In genomic region chr10:117479721-117480455, GRCm38 (mm10) we compare ENCODE assay signal across 27 mouse cellular contexts.
"Had no signal": no experiment of that assay in that cellular context is flagged by ENCODE, and none has a peak within 500 bp of the region (broad histone marks: within the 10 kb centered on the region; RNA-seq: fewer than 3 reads in every experiment).

No protein-coding gene starts in this region.

- DNase-seq: cerebellum, adult 8-10 months; cerebellum, adult 9-10 months; cerebellum, adult 9-11 months; cerebellum, postnatal 10 days; cerebellum, postnatal 14 days; cerebellum, postnatal 25 days; cerebellum, postnatal 36 days; embryo, embryonic 11 days; gastrocnemius, adult 2 months; gastrocnemius, postnatal 10 days; gastrocnemius, postnatal 14 days; gastrocnemius, postnatal 25 days; gastrocnemius, postnatal 36 days; heart, adult 18-20 months; heart, adult 2 months had no signal

- H3K36me3 ChIP-seq: embryonic facial prominence, embryonic 10.5 days; embryonic facial prominence, embryonic 12.5 days; embryonic facial prominence, embryonic 13.5 days; embryonic facial prominence, embryonic 15.5 days; forebrain, embryonic 10.5 days; forebrain, embryonic 12.5 days; forebrain, embryonic 15.5 days; heart, embryonic 10.5 days had no signal

- H3K27me3 ChIP-seq: embryonic facial prominence, embryonic 12.5 days; embryonic facial prominence, embryonic 13.5 days; embryonic facial prominence, embryonic 15.5 days; forebrain, embryonic 15.5 days had no signal

- H3K9me3 ChIP-seq: embryonic facial prominence, embryonic 10.5 days; embryonic facial prominence, embryonic 12.5 days; embryonic facial prominence, embryonic 13.5 days; embryonic facial prominence, embryonic 15.5 days; forebrain, embryonic 10.5 days; forebrain, embryonic 12.5 days; forebrain, embryonic 13.5 days; forebrain, embryonic 15.5 days; heart, embryonic 10.5 days had no signal

- H3K27ac ChIP-seq: embryonic facial prominence, embryonic 10.5 days; embryonic facial prominence, embryonic 12.5 days; embryonic facial prominence, embryonic 13.5 days; embryonic facial prominence, embryonic 15.5 days; forebrain, embryonic 10.5 days; forebrain, embryonic 12.5 days; forebrain, embryonic 13.5 days; forebrain, embryonic 15.5 days; gastrocnemius, adult 2 months; heart, adult 2 months; heart, embryonic 10.5 days had no signal

- H3K4me1 ChIP-seq: embryonic facial prominence, embryonic 12.5 days; embryonic facial prominence, embryonic 13.5 days; embryonic facial prominence, embryonic 15.5 days; heart, embryonic 10.5 days had no signal

- ATAC-seq: forebrain, embryonic 13.5 days; forebrain, embryonic 14.5 days; forebrain, embryonic 15.5 days; forebrain, embryonic 16.5 days had no signal

- H3K9ac ChIP-seq: embryonic facial prominence, embryonic 12.5 days; embryonic facial prominence, embryonic 13.5 days; embryonic facial prominence, embryonic 15.5 days; forebrain, embryonic 12.5 days; forebrain, embryonic 13.5 days; forebrain, embryonic 15.5 days had no signal

- H3K4me2 ChIP-seq: embryonic facial prominence, embryonic 12.5 days; embryonic facial prominence, embryonic 13.5 days; embryonic facial prominence, embryonic 15.5 days; forebrain, embryonic 12.5 days; forebrain, embryonic 13.5 days; forebrain, embryonic 15.5 days had no signal

- H3K4me3 ChIP-seq: embryonic facial prominence, embryonic 10.5 days; embryonic facial prominence, embryonic 12.5 days; embryonic facial prominence, embryonic 13.5 days; embryonic facial prominence, embryonic 15.5 days; erythroblast, embryonic 14.5 days; forebrain, embryonic 10.5 days; forebrain, embryonic 12.5 days; forebrain, embryonic 13.5 days; forebrain, embryonic 15.5 days; gastrocnemius, adult 2 months; heart, adult 2 months; heart, embryonic 10.5 days had no signal
